Mouse (Mus musculus): Measurements from ENCODE around the gene Cdk2ap2. TPM values are rescaled to one million over a fixed set of nuclear protein-coding genes. Genes with fewer than 3 reads are reported as not detected.

Cdk2ap2 gene
- polyA plus RNA-seq, 1 experiment, result 140 TPM

DNA sequence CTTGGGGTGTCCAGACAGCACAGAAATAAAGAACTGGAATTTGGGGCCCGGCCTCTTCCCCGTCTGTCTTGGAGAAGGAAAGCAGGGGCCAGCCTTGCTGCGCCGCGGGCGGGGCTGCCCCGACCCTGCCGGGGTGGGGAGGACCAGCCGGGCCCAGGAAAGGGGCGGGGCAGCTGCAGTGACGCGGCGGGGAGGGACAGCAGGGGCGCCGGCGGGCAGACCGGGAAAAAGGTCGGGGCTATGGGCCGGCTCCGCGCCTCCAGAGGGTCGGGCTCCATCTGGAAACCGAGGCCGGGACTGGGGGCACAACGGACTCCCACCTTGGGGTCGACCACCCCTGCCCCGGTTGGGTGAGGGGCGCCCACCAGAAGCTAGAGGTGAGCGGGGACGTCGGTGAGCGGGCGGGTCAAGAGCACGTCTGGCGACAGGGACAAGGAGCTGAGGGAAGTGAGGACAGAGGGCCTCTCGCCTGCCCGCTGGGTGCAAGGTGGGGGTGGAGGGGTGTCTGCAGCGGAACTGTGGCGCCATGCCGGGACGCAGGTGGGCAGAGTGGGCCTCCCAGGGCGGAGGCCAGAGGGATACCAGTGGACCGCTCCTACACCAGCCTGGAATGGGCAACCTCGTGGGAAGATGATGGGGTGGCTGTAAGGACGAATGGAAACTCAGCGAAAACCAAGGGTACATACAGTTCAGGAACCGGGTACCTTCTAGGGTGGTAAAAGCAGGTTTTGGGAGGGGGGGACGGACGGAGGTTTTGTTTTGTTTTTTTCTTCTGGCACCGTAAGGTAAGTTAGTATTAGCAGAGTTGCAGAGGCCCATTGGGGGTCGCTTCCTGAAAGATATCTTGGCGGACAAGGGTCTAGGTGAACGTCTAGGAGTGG lies 3.1 kb downstream of the Cdk2ap2 start, which contains the start of gene Pitpnm1:
Gene Pitpnm1 (plus strand): TSS at position 162 of the 881 bp plus-strand sequence.
- TF ChIP-seq GATA1 (IDR thresholded peaks at IDR 0.05; ENCODE audit: borderline replicate concordance, low read length) (no peak), FLI1 (IDR thresholded peaks at IDR 0.05; ENCODE audit: low read length) (no peak)
- Histone ChIP-seq H3K36me3 (replicated peaks; ENCODE audit: low read length) (peaks cover 54% of the 10 kb centered on the region), H3K9me3 (no peaks in the 10 kb centered on the region), H3K27me3 (replicated peaks) (no peaks in the 10 kb centered on the region), H3K4me3 (replicated peaks) (peak within 1 kb of the TSS; percentile 100), H3K4me1 (peaks cover 74% of the 10 kb centered on the region)

DNA sequence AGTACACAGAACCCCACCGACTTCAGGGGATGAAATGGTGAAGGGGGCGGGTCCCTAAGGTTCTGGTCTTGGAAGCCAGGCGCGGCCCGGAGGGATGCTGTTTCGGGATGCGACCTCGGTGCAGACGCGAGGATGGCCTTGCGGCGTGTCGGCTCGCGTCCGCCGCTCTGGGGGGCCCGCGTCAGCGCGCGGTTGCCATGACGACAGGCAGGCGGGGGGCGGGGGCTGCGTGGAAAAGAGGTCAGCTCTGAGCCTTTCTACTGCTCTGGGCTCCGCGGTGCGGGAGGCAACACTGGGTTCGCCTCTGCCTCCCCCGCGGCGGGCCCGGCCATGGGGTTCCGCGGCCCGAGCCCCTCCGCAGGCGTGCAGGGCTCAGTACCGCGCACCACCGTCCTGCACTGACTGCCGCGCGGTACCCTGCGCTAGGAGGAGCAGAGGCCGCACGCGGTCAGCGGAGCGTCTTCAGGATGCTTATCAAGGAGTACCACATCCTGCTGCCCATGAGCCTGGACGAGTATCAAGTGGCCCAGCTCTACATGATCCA lies 3.8 kb downstream of the Cdk2ap2 start:
- peaks cover 61% of the 10 kb centered on the region for H3K36me3 ChIP-seq (replicated peaks; ENCODE audit: low read length)
- H3K4me3 ChIP-seq (replicated peaks), result peak overlapping the region; percentile 100
- H3K27me3 ChIP-seq (replicated peaks), result no peaks in the 10 kb centered on the region
- H3K9me3 ChIP-seq, result no peaks in the 10 kb centered on the region
- TF ChIP-seq FLI1 (IDR thresholded peaks at IDR 0.05; ENCODE audit: low read length) (no peak), GATA1 (IDR thresholded peaks at IDR 0.05; ENCODE audit: borderline replicate concordance, low read length) (no peak)
- peaks cover 74% of the 10 kb centered on the region for H3K4me1 ChIP-seq

DNA sequence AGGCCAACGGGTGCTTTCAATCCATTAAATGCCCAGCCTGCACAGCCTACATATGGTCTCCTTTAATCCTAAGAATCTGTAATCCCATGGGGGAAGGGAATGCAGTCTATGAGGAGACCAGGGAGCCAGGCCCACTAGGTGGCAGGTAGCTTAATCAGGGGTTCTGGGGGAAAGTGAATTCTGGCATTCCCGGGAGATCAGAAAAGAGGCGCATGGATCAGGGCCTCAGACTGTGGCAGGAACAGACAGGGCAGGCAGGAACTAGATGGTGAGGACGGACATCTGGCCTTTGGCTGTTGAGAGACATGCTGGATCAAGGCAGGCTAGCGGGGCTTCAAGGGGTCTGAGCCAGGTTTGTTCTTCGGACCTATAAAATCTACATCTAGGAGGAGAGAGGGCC lies 4.5 kb downstream of the Cdk2ap2 start:
- no peaks in the 10 kb centered on the region for H3K9me3 ChIP-seq
- H3K27me3 ChIP-seq (replicated peaks), result no peaks in the 10 kb centered on the region
- H3K4me3 ChIP-seq (replicated peaks), result peak overlapping the region; percentile 100
- H3K36me3 ChIP-seq (replicated peaks; ENCODE audit: low read length), result peaks cover 67% of the 10 kb centered on the region
- H3K4me1 ChIP-seq, result peaks cover 70% of the 10 kb centered on the region
- TF ChIP-seq GATA1 (IDR thresholded peaks at IDR 0.05; ENCODE audit: borderline replicate concordance, low read length) (no peak), FLI1 (IDR thresholded peaks at IDR 0.05; ENCODE audit: low read length) (no peak)

DNA sequence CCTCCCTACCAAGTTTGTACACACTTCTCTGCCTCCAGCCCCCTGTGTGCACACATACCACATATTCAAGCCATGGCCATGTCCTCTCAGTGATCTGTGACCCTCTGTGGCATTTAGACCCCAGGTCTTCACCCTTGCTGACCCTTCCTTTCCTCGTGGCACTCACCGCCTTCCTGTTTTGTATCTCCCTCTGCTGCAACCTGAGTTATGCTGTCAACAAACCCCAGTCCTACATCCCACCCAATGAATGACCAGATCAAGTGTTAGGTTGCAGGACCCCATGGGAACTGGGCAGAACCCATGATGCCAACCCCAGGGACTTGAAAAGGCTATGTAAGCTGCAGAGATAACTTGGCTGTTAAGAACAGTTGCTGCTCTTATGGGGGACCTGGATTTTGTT lies 5.1 kb downstream of the Cdk2ap2 start:
- Histone ChIP-seq H3K4me1 (peaks cover 70% of the 10 kb centered on the region), H3K27me3 (replicated peaks) (no peaks in the 10 kb centered on the region), H3K9me3 (no peaks in the 10 kb centered on the region), H3K36me3 (replicated peaks; ENCODE audit: low read length) (peaks cover 73% of the 10 kb centered on the region), H3K4me3 (replicated peaks) (peak overlapping the region; percentile 12)
- TF ChIP-seq GATA1 (IDR thresholded peaks at IDR 0.05; ENCODE audit: borderline replicate concordance, low read length) (no peak), FLI1 (IDR thresholded peaks at IDR 0.05; ENCODE audit: low read length) (no peak)

DNA sequence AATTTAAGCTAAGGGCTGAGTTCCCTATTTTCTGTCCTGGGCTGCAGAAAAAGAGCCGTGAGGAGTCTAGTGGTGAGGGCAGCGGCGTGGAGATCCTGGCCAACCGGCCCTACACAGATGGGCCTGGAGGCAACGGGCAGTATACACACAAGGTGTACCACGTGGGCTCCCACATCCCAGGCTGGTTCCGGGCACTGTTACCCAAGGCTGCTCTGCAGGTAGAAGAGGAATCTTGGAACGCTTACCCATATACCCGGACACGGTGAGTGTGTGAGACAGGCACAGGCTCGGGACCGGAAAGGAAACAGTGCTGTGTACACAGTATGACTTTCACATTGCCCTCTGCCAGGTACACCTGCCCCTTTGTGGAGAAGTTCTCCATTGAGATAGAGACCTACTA lies 5.6 kb downstream of the Cdk2ap2 start:
- H3K27me3 ChIP-seq (replicated peaks), result no peaks in the 10 kb centered on the region
- no peaks in the 10 kb centered on the region for H3K9me3 ChIP-seq
- peaks cover 68% of the 10 kb centered on the region for H3K4me1 ChIP-seq
- TF ChIP-seq GATA1 (IDR thresholded peaks at IDR 0.05; ENCODE audit: borderline replicate concordance, low read length) (no peak), FLI1 (IDR thresholded peaks at IDR 0.05; ENCODE audit: low read length) (no peak)
- peaks cover 79% of the 10 kb centered on the region for H3K36me3 ChIP-seq (replicated peaks; ENCODE audit: low read length)
- no peak overlapping the region for H3K4me3 ChIP-seq (replicated peaks)

DNA sequence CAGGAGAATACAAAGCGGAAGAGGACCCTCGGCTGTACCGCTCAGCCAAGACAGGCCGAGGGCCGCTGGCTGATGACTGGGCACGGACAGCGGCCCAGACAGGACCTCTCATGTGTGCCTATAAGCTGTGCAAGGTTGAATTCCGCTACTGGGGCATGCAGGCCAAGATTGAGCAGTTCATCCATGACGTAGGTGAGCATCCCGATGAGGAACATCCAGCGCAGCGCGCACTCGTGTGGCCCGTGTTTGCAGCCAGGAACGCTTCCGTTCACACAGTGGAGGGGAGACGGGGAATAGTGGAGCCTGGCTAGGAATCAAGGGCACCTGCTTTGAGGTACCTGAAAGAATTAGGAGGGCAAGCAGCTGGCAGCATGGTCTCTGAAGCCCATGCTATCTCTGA lies 6.3 kb downstream of the Cdk2ap2 start:
- H3K36me3 ChIP-seq (replicated peaks; ENCODE audit: low read length), result peaks cover 80% of the 10 kb centered on the region
- H3K9me3 ChIP-seq, result no peaks in the 10 kb centered on the region
- H3K4me3 ChIP-seq (replicated peaks), result no peak overlapping the region
- peaks cover 68% of the 10 kb centered on the region for H3K4me1 ChIP-seq
- TF ChIP-seq FLI1 (IDR thresholded peaks at IDR 0.05; ENCODE audit: low read length) (no peak), GATA1 (IDR thresholded peaks at IDR 0.05; ENCODE audit: borderline replicate concordance, low read length) (no peak)
- no peaks in the 10 kb centered on the region for H3K27me3 ChIP-seq (replicated peaks)

DNA sequence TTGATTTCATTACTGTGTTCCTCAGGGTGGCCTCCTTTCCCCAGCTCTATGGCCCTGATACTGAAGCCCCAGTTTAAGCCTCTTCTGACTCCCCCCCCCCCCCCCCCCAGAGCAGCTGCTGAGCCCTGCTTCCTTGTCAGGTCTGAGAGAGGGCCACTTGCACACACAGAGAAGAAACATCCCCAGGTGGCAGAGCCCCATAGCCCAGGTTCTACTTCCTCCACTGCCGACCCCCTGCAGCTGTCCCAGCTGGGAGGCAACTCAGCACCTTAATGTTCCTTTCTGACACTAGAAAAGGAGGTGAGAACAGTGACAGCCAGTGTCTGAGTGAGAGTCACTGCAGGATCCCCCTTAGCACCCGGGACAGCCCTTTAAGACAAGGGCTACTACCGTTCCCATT lies 6.8 kb downstream of the Cdk2ap2 start:
- no peak overlapping the region for H3K4me3 ChIP-seq (replicated peaks)
- no peaks in the 10 kb centered on the region for H3K27me3 ChIP-seq (replicated peaks)
- peaks cover 66% of the 10 kb centered on the region for H3K4me1 ChIP-seq
- TF ChIP-seq FLI1 (IDR thresholded peaks at IDR 0.05; ENCODE audit: low read length) (no peak), GATA1 (IDR thresholded peaks at IDR 0.05; ENCODE audit: borderline replicate concordance, low read length) (no peak)
- H3K9me3 ChIP-seq, result no peaks in the 10 kb centered on the region
- peaks cover 80% of the 10 kb centered on the region for H3K36me3 ChIP-seq (replicated peaks; ENCODE audit: low read length)

DNA sequence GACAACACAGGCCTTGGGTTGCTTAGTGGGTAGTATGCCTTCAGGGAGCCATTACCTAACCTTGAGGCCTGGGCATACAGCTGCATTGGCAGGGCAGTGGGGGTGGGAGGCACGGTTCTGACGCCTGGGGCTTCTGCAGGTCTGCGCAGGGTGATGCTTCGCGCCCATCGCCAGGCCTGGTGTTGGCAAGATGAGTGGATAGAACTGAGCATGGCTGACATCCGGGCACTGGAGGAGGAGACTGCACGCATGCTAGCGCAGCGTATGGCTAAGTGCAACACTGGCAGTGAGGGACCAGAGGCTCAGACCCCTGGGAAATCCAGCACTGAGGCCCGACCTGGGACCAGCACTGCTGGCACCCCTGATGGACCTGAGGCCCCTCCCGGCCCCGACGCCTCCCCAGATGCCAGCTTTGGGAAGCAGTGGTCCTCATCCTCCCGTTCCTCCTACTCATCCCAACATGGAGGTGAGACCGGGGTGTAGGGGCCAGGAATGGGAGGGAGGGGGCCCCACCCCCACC lies 7.8 kb downstream of the Cdk2ap2 start:
- Histone ChIP-seq H3K9me3 (no peaks in the 10 kb centered on the region), H3K36me3 (replicated peaks; ENCODE audit: low read length) (peaks cover 88% of the 10 kb centered on the region), H3K4me3 (replicated peaks) (no peak overlapping the region), H3K27me3 (replicated peaks) (no peaks in the 10 kb centered on the region), H3K4me1 (peaks cover 61% of the 10 kb centered on the region)
- no peak for TF ChIP-seq GATA1 (IDR thresholded peaks at IDR 0.05; ENCODE audit: borderline replicate concordance, low read length)
- TF ChIP-seq FLI1 (IDR thresholded peaks at IDR 0.05; ENCODE audit: low read length), result no peak

DNA sequence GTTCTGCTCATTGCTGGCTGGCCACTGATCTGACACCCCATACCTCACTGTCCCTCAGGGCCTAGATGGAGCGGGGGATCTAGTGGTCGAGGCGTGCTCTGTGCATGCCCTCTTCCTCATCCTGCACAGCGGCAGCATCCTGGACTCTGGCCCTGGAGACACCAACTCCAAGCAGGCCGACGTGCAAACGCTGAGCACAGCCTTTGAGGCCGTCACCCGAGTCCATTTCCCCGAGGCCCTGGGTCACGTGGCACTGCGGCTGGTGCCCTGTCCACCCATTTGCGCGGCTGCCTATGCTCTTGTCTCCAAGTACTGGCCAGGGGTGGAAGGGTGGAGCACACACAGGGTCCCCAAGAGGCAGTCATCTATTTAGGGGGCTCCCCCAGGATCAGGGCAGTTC lies 9.7 kb downstream of the Cdk2ap2 start:
- H3K9me3 ChIP-seq, result no peaks in the 10 kb centered on the region
- peaks cover 62% of the 10 kb centered on the region for H3K4me1 ChIP-seq
- H3K27me3 ChIP-seq (replicated peaks), result no peaks in the 10 kb centered on the region
- TF ChIP-seq FLI1 (IDR thresholded peaks at IDR 0.05; ENCODE audit: low read length) (no peak), GATA1 (IDR thresholded peaks at IDR 0.05; ENCODE audit: borderline replicate concordance, low read length) (no peak)
- H3K4me3 ChIP-seq (replicated peaks), result peak overlapping the region; percentile 3
- H3K36me3 ChIP-seq (replicated peaks; ENCODE audit: low read length), result peaks cover 99% of the 10 kb centered on the region

DNA sequence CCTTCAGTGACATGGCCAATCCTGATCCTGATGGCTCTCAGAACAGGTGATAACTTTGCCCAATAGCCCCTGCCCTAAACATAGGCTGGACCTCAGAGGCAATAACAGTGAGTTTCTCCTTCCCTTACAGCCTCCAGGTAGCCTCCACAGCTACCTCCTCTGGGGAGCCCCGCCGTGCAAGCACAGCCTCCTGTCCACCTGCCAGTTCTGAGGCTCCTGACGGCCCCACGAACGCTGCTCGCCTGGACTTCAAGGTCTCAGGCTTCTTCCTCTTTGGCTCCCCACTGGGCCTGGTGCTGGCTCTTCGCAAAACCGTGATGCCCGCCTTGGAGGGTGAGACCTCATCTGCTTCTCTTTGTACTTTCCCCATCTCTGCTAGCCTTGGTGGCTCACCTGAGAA lies 11.6 kb downstream of the Cdk2ap2 start:
- TF ChIP-seq GATA1 (IDR thresholded peaks at IDR 0.05; ENCODE audit: borderline replicate concordance, low read length) (no peak), FLI1 (IDR thresholded peaks at IDR 0.05; ENCODE audit: low read length) (no peak)
- no peaks in the 10 kb centered on the region for H3K27me3 ChIP-seq (replicated peaks)
- no peaks in the 10 kb centered on the region for H3K9me3 ChIP-seq
- H3K36me3 ChIP-seq (replicated peaks; ENCODE audit: low read length), result peaks cover 99% of the 10 kb centered on the region
- peaks cover 62% of the 10 kb centered on the region for H3K4me1 ChIP-seq
- no peak overlapping the region for H3K4me3 ChIP-seq (replicated peaks)
